Mouse (Mus musculus) granulocyte monocyte progenitor cell, adult 5-6 weeks (primary cell): ENCODE measurements around the gene Asna1. TPM values are rescaled to one million over a fixed set of nuclear protein-coding genes. Genes with fewer than 3 reads are reported as not detected.

Source experiments
- ATAC-seq: replicated peaks from 2 replicates; pipeline ENCODE4 v1.8.0; 2016; ENCODE audit warnings: mild to moderate bottlenecking, moderate TSS enrichment, inconsistent platforms; ENCODE audit not compliant: poor library complexity, severe bottlenecking
- total RNA-seq, 2 experiments: library from RNA; stranded (forward) in 1 of 2; stranded (reverse) in 1 of 2; fragments of 200-712, 200-1000 nt in 1 of 2; fragments of >200 nt in 1 of 2; fragmentation: Nextera tagmentation in 1 of 2; gene quantifications; 2 replicates each; pipeline ENCODE4 v1.2.3; 2014 to 2017

Asna1 gene
- total RNA-seq, 2 experiments from 2014 or later = 73.1 to 91.2 TPM

DNA sequence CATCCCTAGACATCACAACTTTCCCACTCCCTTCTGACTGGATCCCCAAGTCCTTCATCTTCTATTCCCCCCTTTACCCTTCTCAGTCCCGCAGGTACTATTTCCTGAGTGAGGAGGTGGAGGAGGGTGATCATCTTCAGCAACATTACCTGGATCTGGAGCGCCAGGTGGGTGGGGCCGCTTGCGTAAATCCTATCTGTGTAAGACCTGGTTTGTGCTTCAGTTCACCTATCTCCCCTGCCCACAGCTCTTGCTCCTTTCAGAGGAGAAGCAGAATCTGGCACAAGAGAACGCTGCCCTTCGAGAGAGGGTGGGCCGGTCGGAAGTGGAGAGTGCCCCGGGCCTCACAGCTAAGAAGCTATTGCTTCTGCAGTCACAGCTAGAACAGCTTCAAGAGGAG is 30.7 kb downstream of the Asna1 start:
- no peak for ATAC-seq

DNA sequence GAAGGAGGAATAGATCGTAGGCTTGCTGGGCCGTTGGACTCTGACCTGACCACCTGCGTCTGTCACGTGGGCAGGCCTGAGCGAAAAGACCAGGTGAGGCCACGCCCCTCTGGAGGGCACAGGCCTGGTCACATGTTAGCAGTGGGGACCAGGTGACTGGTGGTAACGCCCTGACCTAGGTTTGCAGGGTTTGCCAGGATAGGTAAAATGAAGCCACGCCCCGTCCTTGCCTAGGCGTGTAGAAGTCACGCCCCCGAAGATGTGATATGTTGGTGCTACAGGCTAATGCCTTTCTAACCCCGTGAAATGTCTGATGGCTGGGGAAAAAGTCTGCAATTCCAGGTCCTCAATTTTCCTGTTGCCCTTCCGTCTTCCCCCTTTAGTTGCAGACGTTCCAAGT is 34.2 kb downstream of the Asna1 start:
- peak; percentile 13 for ATAC-seq

DNA sequence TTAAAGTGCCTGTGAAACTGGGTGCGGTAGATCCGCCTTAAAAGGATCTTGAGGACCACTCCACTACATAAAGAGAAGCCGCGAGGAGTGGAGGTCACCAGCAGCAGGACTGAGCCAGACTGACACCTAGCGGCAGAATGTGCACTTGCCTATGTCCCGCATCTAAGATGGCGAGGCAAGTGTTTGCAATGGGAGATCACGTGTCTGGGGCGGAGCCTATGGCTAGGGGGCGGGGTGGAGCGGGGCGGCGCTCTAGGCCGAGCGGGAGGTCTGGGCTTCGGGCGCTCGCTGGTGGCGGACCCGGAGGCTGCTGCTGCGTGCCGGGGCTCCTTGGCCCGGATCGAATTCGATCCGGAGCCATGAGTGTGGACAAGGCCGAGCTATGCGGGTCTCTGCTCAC is 34.7 kb downstream of the Asna1 start, which contains the start of gene Hook2:
TSS of gene Hook2 (plus strand) at position 255 of the 400 bp plus-strand sequence.
- peak; percentile 70 for ATAC-seq

DNA sequence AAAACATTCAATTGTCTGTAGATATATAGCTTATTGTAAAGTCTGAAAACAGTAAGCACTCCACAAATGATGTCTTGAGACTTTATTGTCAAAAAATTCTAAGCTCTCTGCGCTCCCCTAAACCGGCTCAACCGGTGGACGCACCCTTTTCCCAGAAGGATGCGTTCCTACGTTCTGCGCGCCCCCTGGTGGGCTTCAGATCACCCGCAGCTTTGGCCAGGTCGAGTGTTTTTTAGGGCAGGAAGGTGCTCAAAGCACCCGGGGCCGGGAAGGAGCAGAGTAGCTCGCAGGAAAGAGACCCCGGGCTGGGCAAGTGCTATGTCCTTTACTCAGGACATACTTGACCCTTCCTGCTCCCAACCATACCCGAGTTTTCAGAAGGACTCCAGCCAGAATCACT is 35.3 kb downstream of the Asna1 start:
- peak; percentile 41 for ATAC-seq

DNA sequence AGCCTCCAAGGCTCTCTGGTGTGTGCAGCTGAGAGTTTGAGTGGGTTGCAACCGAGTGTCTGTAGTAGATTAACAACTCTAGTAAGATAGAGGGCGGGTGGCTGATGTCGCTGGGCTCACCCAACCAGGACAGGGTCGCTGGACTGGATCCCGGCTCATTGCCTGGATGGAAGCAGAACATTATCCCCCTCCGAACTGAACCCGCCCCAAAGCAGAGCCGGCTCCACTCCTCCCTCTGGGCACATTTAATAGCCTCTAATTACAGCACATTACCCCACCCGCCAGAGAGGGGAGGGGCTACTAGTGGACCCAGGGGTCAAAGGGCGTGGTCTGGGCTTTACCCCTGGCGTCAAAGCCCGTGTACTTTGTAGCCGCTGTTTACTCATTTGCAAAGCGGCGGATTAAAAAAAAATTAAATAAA is 35.8 kb downstream of the Asna1 start:
- no peak for ATAC-seq

GRCm38 (mm10) chr8:84987903-84988302 is 37.2 kb downstream of the Asna1 start:
- no peak for ATAC-seq

GRCm38 (mm10) chr8:84987388-84987787 is 37.7 kb downstream of the Asna1 start:
- ATAC-seq = no peak

GRCm38 (mm10) chr8:84986379-84986945 is 38.6 kb downstream of the Asna1 start:
- ATAC-seq = no peak

DNA sequence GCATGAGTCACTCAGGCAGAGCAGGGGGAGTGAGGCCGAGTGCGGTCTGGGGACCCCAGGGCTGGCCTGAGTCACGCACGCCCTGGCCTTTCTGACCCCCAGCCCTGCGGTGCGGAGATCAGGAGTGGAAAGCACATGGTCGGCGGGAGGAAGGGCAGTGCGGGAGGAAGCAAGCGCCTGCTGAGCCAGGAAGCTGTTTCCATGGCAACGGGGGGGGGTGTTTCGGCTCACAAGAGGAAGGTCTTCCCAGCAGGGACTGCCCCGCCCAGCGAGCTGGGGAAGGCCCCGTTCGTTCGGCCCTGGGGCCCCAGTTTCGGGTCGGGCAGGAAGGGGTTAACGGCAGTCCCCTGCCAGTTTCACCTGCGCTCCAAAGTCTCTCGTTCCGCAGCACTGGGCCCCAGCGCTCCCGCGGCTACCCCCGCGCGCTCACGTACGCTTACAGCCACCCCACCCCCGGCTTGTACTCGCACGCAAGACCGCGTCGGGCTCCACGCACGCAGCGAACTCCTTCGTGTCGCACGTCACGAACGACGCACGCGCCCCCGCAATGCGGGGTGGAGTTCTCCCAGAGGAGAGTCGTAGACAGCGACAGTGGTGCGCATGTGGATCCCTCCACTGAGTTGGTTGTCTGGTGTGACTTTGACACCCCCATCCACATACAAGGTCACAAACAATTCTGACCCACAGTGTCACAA is 39.2 kb downstream of the Asna1 start:
- ATAC-seq = peak; percentile 56

- peak; percentile 34 for ATAC-seq
Measured at GRCm38 (mm10) chr8:84985049-84985683, 39.9 kb downstream of the Asna1 start.

DNA sequence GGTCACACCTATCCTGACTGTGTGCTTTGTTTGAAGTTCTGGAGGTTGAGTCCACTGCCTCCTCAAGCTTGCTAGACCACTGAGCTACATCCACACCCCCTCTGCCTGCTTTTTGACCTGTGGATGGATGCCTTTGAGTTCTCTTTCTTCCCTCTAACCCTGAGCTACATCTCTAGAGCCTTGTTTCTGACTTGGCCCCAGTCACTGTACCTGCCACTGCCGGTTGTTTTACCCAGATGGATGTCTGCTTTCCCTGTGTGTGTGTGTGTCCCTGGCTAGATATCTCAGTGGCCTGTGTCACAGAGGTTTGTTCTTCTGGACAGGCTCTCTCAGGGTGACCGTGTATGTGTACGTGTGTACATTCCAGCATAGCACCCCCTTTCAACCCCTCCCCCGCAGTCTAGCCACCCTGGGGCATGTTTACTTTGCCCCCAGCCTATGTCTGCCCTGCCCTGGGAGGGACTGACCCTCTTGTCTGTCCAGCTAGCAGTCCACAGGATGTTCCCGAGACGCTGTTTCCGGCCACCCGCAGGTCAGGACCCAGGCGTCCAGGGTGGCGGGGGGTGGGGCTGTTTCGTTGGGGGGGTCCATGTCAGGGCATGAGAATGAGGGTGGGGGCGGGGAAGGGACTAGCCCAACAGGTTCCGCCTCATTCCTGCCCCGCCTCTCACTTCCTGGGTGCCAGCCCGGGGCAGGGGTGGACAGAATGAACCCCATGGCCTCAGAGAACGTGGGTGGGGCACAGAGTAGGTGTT is 40.6 kb downstream of the Asna1 start:
- ATAC-seq = no peak

DNA sequence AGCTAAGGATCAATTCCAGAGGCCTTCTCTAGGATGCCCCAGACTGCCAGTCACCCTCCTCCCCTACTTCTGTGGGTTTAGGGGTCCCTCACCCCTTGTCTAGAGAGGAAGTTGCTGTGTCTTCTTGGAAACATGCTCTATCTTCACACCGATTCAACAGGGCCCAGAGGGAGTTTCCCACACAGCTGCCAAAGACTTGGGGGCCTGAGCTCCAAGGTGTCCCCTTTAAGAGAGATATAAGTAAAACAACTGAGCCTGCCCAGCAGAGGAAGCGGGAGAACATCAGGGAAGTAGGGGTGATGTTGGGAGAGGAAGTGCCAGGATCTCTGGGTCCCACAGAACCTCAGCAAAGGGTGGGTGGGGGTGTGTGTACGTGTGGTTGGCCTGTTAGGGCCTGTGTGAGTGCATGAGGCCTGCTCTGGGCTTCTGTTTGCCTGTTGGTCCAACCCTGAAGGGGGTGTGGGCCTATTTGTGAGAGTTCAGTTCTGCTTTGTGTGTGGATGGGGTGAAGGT is 42.5 kb downstream of the Asna1 start:
- no peak for ATAC-seq

DNA sequence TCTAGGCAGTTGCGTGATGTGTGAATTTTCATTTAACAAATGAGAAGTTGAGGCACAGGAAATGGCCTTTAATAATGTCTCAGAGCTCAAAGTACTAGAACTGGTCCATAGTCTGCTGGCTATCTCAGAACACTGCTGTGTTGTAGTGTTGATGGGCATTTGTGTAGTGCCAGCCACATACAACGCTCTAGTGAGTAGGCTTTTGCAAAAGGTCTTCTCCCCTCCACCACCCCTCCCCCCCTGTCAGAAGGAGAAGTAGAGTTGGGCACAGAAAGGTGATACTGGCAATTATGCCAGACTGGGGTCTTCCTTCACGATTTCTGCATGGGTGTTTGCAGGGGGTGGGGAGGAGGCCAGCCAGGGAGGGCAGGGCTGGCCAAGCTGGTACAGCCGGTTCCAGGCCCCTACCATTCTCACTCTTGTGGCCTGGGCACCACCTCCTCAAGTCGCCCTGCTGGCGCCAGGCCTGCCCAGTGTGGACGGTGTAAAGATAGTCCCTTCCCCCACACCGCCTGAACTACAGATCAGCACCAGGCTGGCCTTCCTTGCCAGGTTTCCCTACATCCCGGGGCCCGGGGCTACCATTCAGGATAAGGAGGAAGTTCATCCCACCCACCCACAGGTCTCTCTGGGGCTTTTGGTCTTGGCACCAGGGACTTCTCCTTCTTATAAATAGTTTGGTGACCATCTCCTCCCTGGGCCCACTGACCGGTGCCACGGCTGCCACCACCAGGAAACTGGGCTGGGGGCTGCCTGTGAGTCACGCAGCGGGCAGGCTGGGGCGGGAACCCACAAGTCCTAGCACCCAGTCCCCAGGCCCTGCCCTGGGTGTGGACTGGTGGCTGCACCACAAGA is 43.2 kb downstream of the Asna1 start:
- ATAC-seq = no peak

DNA sequence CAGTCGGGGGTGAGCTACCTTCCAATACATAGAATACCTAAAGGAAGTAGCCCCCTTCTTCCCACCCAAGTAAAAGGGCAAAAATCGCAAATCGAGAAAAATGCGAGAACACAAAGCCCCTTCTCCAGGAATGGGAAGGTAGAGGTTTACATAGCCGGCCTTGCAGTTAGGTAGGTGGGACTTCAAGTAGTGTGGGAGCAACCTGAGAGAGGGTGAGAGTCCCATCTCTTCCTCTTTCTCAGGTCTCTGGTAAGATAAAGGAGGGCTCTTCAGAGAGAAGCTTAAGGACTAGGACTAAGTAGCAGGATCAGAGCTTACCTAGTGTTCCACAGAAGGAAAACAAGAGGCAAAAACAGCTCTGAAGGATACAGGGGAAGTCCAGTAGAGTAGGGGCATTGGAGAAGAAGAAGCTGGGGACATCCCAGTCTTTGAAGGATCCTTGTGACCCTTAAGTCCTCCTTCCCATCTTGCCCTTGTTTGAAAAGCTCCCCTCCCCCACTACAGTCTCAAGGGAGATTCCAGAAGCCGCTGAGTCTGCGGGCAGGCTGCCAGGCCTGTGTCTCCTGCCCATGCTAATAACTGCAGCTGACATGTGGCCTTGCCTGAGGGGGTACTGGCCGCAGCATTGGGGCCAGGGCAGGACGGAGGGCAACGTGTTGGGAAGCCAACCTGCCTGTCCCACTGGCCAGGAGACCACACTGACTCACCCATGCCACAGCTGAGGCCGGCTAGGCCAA is 44.3 kb downstream of the Asna1 start:
- ATAC-seq = no peak

- ATAC-seq = peak; percentile 45
Measured at GRCm38 (mm10) chr8:84979599-84980421, 45.3 kb downstream of the Asna1 start.

DNA sequence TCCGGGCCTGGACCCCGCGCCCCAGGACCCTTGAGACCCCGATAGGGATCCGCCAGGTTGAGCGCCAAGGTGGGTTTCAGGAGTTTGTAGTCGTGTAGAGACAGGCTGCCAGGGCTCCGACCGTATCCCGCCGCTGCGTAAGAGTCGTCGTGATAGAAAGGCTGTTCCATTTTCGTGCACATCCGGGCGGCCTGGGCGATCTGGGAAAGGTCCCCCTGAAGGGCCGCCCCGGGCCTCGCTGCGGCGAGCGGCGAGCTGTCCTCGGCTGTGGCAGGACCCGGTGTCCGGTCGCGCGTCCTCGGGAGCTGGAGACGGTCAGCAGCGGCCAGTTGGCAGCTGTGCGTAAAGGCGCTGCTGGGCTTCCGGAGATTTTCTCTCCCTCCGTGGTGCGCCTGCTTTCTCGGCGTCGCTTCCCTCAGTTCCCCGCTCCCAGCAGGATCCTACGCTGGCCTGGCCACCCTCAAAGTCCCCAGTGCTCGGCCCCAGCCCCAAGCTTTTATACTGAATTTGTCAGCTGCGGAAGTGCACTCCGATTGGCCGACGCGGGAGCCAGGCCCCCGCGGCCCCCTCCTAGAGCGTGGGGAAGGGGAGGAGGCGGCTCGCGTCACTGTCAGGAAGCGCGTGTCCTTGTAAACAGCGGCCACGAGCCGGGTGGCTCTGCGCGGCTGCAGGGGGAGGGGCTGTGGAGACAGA is 46.7 kb downstream of the Asna1 start, which contains the start of gene Junb:
TSS of gene Junb (minus strand) at position 471 of the 693 bp plus-strand sequence.
- peak; percentile 38 for ATAC-seq

GRCm38 (mm10) chr8:84977435-84978247 is 47.4 kb downstream of the Asna1 start:
- peak; percentile 6 for ATAC-seq
